Mouse (Mus musculus) yolk sac, embryonic 10.5 days (tissue): ENCODE measurements around the gene Zfp408.
"Not testable (repeated sequence)": the region's sequence is repeated elsewhere in the genome, so short reads cannot be mapped to it uniquely, and the experiment has no call there.

ENCODE experiments used
- DNase-seq: peaks from one replicate; pipeline ENCODE4 v3.0.0-alpha.2; 2017; ENCODE audit warnings: low spot score

Zfp408 gene

GRCm38 (mm10) chr2:91651458-91652258 is 2.1 kb upstream of the Zfp408 start:
- DNase-seq: peak; percentile 52

- DNase-seq: no peak
Measured at GRCm38 (mm10) chr2:91650360-91650995, 887 bp upstream of the Zfp408 start.

- no peak for DNase-seq
Measured at GRCm38 (mm10) chr2:91649152-91649551, 439 bp downstream of the Zfp408 start.

- DNase-seq: no peak
Measured at GRCm38 (mm10) chr2:91646733-91647132, 2.9 kb downstream of the Zfp408 start.

- no peak for DNase-seq
Measured at GRCm38 (mm10) chr2:91645811-91646210, 3.8 kb downstream of the Zfp408 start.

- DNase-seq: no peak
Measured at GRCm38 (mm10) chr2:91645354-91645753, 4.2 kb downstream of the Zfp408 start.

- no peak for DNase-seq
Measured at GRCm38 (mm10) chr2:91644021-91644420, 5.6 kb downstream of the Zfp408 start.

- no peak for DNase-seq
Measured at GRCm38 (mm10) chr2:91642825-91643415, 6.7 kb downstream of the Zfp408 start.

- no peak for DNase-seq
Measured at GRCm38 (mm10) chr2:91638931-91639330, 10.7 kb downstream of the Zfp408 start.

GRCm38 (mm10) chr2:91636727-91637338 is 12.8 kb downstream of the Zfp408 start:
- peak; percentile 73 for DNase-seq

GRCm38 (mm10) chr2:91636229-91636628 is 13.4 kb downstream of the Zfp408 start, which contains the start of gene F2:
F2 (minus strand) TSS chr2:91636414.
- DNase-seq: peak; percentile 80

- no peak for DNase-seq
Measured at GRCm38 (mm10) chr2:91635486-91635885, 14.1 kb downstream of the Zfp408 start.

GRCm38 (mm10) chr2:91634841-91635240 is 14.8 kb downstream of the Zfp408 start:
- DNase-seq: no peak

GRCm38 (mm10) chr2:91633334-91633977 is 16.1 kb downstream of the Zfp408 start:
- DNase-seq: no peak

GRCm38 (mm10) chr2:91632316-91632715 is 17.3 kb downstream of the Zfp408 start:
- no peak for DNase-seq

GRCm38 (mm10) chr2:91631826-91632225 is 17.8 kb downstream of the Zfp408 start:
- no peak for DNase-seq

GRCm38 (mm10) chr2:91630384-91630783 is 19.2 kb downstream of the Zfp408 start:
- no peak for DNase-seq

- no peak for DNase-seq
Measured at GRCm38 (mm10) chr2:91629682-91630081, 19.9 kb downstream of the Zfp408 start.

- no peak for DNase-seq
Measured at GRCm38 (mm10) chr2:91628171-91628570, 21.4 kb downstream of the Zfp408 start.

- no peak for DNase-seq
Measured at GRCm38 (mm10) chr2:91627486-91627885, 22.1 kb downstream of the Zfp408 start.

GRCm38 (mm10) chr2:91623366-91623765 is 26.2 kb downstream of the Zfp408 start:
- not testable (repeated sequence) for DNase-seq

- no peak for DNase-seq
Measured at GRCm38 (mm10) chr2:91622356-91622755, 27.2 kb downstream of the Zfp408 start.
